Mouse (Mus musculus) adrenal gland, postnatal 0 days (tissue): ENCODE results near the gene Tmem132b. TPM values are rescaled to one million over a fixed set of nuclear protein-coding genes. Genes with fewer than 3 reads are reported as not detected.

Source experiments
- polyA plus RNA-seq: library from polyadenylated mRNA; unstranded; fragments of >200 nt; fragmentation: Nextera tagmentation; extraction: Ambion mirVana; gene quantifications from 2 replicates; pipeline ENCODE4 v1.2.1, GENCODE M21; 2015

The Tmem132b gene
- polyA plus RNA-seq = 0.17 and 0.22 TPM in 2 replicates

DNA sequence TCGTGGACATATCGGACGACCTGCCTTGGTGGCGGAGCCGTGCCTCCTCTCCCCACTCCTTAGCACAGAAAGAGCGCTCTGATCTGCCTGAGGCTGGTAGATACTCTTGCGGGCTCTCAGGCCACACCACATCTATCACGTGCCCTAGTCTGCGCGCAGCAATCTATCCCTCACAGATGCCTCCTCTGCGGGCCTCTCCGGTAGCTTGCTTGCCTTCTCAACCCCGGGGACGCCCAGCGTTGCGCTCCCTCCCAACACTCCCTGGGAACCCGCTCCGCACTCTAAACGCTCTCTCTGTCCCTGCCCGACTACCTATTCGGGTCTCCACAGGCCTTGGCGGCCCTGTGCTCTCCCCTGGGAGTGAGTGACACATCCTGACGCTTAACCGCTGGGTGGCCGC lies at the start of gene Tmem132b:
Tmem132b (plus strand) TSS at position 141 of the 400 bp plus-strand sequence.

Other genes with a start within 250 kb of the Tmem132b start
- 307 and 831 TPM in 2 replicates for gene Scarb1, start 190.7 kb upstream of the Tmem132b start, polyA plus RNA-seq
- gene Gm10382, start 142.5 kb upstream of the Tmem132b start, polyA plus RNA-seq = 0.33 and 0.97 TPM in 2 replicates
- gene Ubc, start 141.6 kb upstream of the Tmem132b start, polyA plus RNA-seq = 858 and 1,140 TPM in 2 replicates
- gene Dhx37, start 97.7 kb upstream of the Tmem132b start, polyA plus RNA-seq = 3.0 and 5.4 TPM in 2 replicates
- gene Bri3bp, start 90.2 kb upstream of the Tmem132b start, polyA plus RNA-seq = 16.0 and 31.5 TPM in 2 replicates
- gene Aacs, start 56.0 kb upstream of the Tmem132b start, polyA plus RNA-seq = 19.3 and 21.4 TPM in 2 replicates